Mouse (Mus musculus) MEL (cell line): ENCODE data around the gene Col19a1.

ENCODE experiments used
- CTCF ChIP-seq, 3 experiments: IDR thresholded peaks in 2 of 3; conservative IDR thresholded peaks in 1 of 3; 2 replicates each; pipeline ENCODE4 v1.5.1; 2011 to 2012; ENCODE audit warnings: low read length in 3 of 3, low read depth in 2 of 3, mild to moderate bottlenecking in 2 of 3, improper control_type of control experiment in 1 of 3, inconsistent platforms in 1 of 3, mixed read lengths in 1 of 3, moderate library complexity in 1 of 3; ENCODE audit not compliant: control insufficient read depth in 1 of 3, insufficient read depth in 1 of 3, poor library complexity in 1 of 3, severe bottlenecking in 1 of 3
- EP300 ChIP-seq, 2 experiments: IDR thresholded peaks; 2 replicates each; pipeline ENCODE4 v1.6.1; 2011; ENCODE audit warnings: improper control_type of control experiment in 2 of 2, low read length in 2 of 2, low read depth in 1 of 2, mild to moderate bottlenecking in 1 of 2
- GATA1 ChIP-seq: IDR thresholded peaks from 2 replicates; pipeline ENCODE4 v1.6.1; 2011; ENCODE audit warnings: low read depth, low read length, improper control_type of control experiment
- POLR2A ChIP-seq, 2 experiments: IDR thresholded peaks; 2 replicates each; pipeline ENCODE4 v1.6.1; 2011 to 2012; ENCODE audit warnings: low read length in 2 of 2, mild to moderate bottlenecking in 2 of 2, control low read depth in 1 of 2, improper control_type of control experiment in 1 of 2, low read depth in 1 of 2, moderate library complexity in 1 of 2; ENCODE audit not compliant: control insufficient read depth in 1 of 2, insufficient read depth in 1 of 2, poor library complexity in 1 of 2
- RCOR1 ChIP-seq: IDR thresholded peaks from 2 replicates; pipeline ENCODE4 v1.6.1; 2012; ENCODE audit warnings: low read depth, mild to moderate bottlenecking, inconsistent platforms, low read length, improper control_type of control experiment

- TF ChIP-seq GATA1 (no peak), POLR2A (IDR thresholded peaks at IDR 0.05; ENCODE audit: control insufficient read depth in 1 of 2, insufficient read depth in 1 of 2, low read depth in 1 of 2, low read length in 2 of 2, poor library complexity in 1 of 2) (no peak), EP300 (IDR thresholded peaks at IDR 0.05; ENCODE audit: low read depth in 1 of 2, low read length in 2 of 2) (no peak), CTCF (IDR thresholded peaks at IDR 0.05 in 2 of 3, conservative IDR thresholded peaks at IDR 0.05 in 1 of 3; ENCODE audit: control insufficient read depth in 1 of 3, insufficient read depth in 1 of 3, low read depth in 2 of 3, low read length in 3 of 3, poor library complexity in 1 of 3, severe bottlenecking in 1 of 3) (no peak), RCOR1 (no peak)
Observed at GRCm38 (mm10) chr1:24231504-24232270, 355.6 kb downstream of the Col19a1 start.
